Mouse (Mus musculus) ovary, adult 2 months (tissue): ENCODE measurements around the gene Mlf2. TPM values are rescaled to one million over a fixed set of nuclear protein-coding genes. Genes with fewer than 3 reads are reported as not detected.

Experiments used
- polyA plus RNA-seq: library from polyadenylated mRNA; depleted of rRNA; stranded (reverse); fragments of >200 nt; gene quantifications from 2 replicates; pipeline ENCODE4 v1.2.3, GENCODE M21; 2012; rRNA removed

Gene Mlf2
- polyA plus RNA-seq, result 367 and 376 TPM in 2 replicates

DNA sequence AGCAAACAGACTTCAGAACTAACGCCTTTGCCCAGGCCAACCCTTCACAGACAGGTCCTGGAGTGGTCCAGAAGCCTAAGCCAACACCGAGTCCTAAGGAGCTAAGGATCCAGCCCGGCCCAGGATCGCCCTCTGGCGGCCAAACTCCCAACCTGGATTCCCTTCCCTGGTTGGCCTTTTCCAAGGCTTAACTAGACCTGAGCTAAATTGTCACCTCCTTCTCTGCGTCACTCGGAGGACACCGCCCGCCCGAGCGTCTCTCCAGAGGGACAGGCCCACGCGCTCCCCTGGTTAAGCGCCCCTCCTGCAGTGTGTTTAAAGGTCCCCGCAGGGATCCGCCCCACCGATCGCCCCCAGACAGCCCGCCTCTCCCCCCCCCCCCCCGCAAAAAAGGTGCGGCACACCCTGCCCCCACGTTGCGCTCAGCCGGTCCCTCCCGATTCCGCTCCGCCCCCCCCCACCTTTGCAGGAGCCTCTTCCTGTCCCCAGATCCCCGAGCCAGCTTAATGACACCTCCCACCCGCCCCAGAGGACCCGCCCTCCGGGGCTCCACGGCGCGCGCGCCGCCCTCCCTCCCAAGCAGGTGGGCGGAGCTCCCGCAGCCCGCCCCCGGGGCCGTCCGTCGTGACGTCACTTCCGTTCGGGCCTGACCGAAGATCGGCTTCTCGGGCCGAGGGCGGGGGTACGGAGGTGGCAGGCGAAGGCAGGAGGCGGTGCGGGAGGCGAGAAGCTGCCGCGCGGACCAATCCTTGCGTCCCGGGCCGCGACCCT, at the start of gene Mlf2:
Gene Mlf2, plus strand, starts transcription at position 633 of the 771 bp plus-strand sequence.

GRCm38 (mm10) chr6:124887986-124888385, 43.2 kb upstream of the Mlf2 start, which contains the start of gene Cd4:
Cd4 (minus strand) TSS chr6:124888221.

DNA sequence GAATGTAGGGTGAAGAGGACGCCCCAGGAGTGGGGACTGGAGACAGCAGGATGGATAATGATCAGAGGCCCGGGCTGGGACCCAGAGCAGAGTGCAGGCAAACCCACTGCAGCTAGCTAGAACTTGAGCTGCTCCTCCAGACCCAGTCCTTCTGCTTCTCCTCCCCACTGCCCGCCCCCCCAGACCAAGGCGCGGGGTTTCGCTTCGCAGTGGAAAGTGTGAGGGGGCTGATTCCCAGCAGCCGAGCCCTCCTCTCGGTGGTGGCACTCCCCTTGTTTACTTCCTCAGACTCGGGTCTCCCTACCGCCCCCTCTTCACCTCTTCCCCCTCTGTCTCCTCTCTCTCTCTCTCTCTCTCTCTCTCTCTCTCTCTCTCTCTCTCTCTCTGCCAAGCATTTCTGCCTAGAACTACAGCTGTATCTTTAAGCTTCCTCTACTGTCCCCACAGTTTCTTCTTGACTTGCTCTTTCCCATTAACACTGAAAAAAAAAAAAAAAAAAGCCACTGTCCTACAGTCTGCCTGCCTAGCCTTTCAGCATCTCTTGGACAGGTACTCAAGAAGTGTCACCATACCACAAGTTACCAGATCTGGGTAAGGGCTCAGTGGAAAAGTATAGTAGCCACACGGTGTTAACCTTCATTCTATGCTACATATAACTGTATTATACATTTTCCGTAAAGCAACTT, 19.5 kb upstream of the Mlf2 start, which contains the start of gene Lag3:
Gene Lag3, minus strand, starts transcription at position 173 of the 686 bp plus-strand sequence.

GRCm38 (mm10) chr6:124919695-124920317, 11.4 kb upstream of the Mlf2 start, which contains the start of gene Ptms:
Ptms (minus strand) TSS chr6:124920103.

DNA sequence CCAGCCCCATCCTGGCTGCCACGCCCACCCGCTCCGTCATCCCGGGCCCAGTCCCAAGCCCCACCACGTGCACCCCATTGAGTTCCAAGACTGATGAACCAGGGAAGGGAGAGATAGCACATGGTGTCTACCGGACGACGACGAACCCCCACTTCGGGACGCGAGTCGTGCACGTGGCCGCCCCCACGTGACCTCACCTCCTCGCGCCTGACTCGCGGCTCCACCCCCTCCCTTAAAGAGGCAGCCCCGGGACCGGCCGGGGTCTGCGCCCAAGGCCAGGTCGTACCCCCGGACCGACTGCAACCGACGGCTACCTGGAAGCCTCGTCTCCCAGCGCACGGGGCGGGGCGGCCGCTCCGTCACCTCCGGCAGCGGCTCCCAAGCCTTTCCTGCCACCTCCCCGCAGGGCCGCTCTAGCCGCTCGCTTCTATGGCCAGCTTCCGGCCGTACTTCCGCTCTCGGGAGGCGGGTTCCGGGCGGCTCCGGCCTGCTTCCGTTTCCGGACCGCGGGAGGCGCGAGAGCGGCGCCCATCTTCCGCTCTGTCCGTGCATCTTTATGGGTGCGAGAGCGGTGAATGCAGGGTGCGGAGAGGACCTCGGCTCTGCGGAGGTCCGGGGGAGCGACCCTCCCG, 34.0 kb downstream of the Mlf2 start, which contains the start of gene Cops7a:
Gene Cops7a, minus strand, starts transcription at position 451 of the 632 bp plus-strand sequence.

Other genes with a start within 250 kb of the Mlf2 start
- 43.9 and 53.5 TPM in 2 replicates for gene Emg1, start 219.2 kb upstream of the Mlf2 start, polyA plus RNA-seq
- 133 and 151 TPM in 2 replicates for gene Phb2, start 219.1 kb upstream of the Mlf2 start, polyA plus RNA-seq
- 15.2 and 17.3 TPM in 2 replicates for gene Ptpn6, start 192.7 kb upstream of the Mlf2 start, polyA plus RNA-seq
- 266 and 371 TPM in 2 replicates for gene Grcc10, start 190.0 kb upstream of the Mlf2 start, polyA plus RNA-seq
- gene Gm45234, start 175.4 kb upstream of the Mlf2 start, polyA plus RNA-seq, result not detected in 2 replicates
- 44.9 and 59.9 TPM in 2 replicates for gene Atn1, start 174.9 kb upstream of the Mlf2 start, polyA plus RNA-seq
- gene Eno2, start 161.7 kb upstream of the Mlf2 start, polyA plus RNA-seq, result 10.6 and 11.5 TPM in 2 replicates
- 9.0 and 11.7 TPM in 2 replicates for gene Lrrc23, start 151.7 kb upstream of the Mlf2 start, polyA plus RNA-seq
- 27.7 and 31.4 TPM in 2 replicates for gene Spsb2, start 122.7 kb upstream of the Mlf2 start, polyA plus RNA-seq
- 353 and 433 TPM in 2 replicates for gene Tpi1, start 117.1 kb upstream of the Mlf2 start, polyA plus RNA-seq
- 120 TPM in 2 replicates for gene Usp5, start 101.9 kb upstream of the Mlf2 start, polyA plus RNA-seq
- gene Cdca3, start 101.8 kb upstream of the Mlf2 start, polyA plus RNA-seq, result 20.9 and 42.3 TPM in 2 replicates
- gene Gnb3, start 91.1 kb upstream of the Mlf2 start, polyA plus RNA-seq, result 0.98 and 1.0 TPM in 2 replicates
- gene P3h3, start 73.6 kb upstream of the Mlf2 start, polyA plus RNA-seq, result 99.7 and 118 TPM in 2 replicates
- 3.2 and 3.4 TPM in 2 replicates for gene Gpr162, start 67.4 kb upstream of the Mlf2 start, polyA plus RNA-seq
- 1.4 and 1.6 TPM in 2 replicates for gene Cd4, start 43.2 kb upstream of the Mlf2 start, polyA plus RNA-seq
- gene Lag3, start 19.7 kb upstream of the Mlf2 start, polyA plus RNA-seq, result 8.3 and 8.4 TPM in 2 replicates
- gene Ptms, start 11.3 kb upstream of the Mlf2 start, polyA plus RNA-seq, result 2,014 and 3,023 TPM in 2 replicates
- 232 and 278 TPM in 2 replicates for gene Cops7a, start 34.2 kb downstream of the Mlf2 start, polyA plus RNA-seq
- gene Pianp, start 65.3 kb downstream of the Mlf2 start, polyA plus RNA-seq, result 5.2 and 10.1 TPM in 2 replicates
- 70.1 and 85.2 TPM in 2 replicates for gene Zfp384, start 77.8 kb downstream of the Mlf2 start, polyA plus RNA-seq
- gene Ing4, start 108.4 kb downstream of the Mlf2 start, polyA plus RNA-seq, result 48.6 and 50.5 TPM in 2 replicates
- gene Acrbp, start 118.3 kb downstream of the Mlf2 start, polyA plus RNA-seq, result 18.8 and 27.3 TPM in 2 replicates
- 5.5 and 5.9 TPM in 2 replicates for gene Lpar5, start 136.5 kb downstream of the Mlf2 start, polyA plus RNA-seq
- gene Chd4, start 164.6 kb downstream of the Mlf2 start, polyA plus RNA-seq, result 118 and 161 TPM in 2 replicates
- gene Nop2, start 200.5 kb downstream of the Mlf2 start, polyA plus RNA-seq, result 20.9 and 24.3 TPM in 2 replicates
- gene Iffo1, start 213.9 kb downstream of the Mlf2 start, polyA plus RNA-seq, result 52.0 and 67.4 TPM in 2 replicates
- gene Gapdh, start 235.1 kb downstream of the Mlf2 start, polyA plus RNA-seq, result 2,908 and 2,970 TPM in 2 replicates